Mouse (Mus musculus) ES-Bruce4 (cell line): Measurements from ENCODE around the gene Vmn1r53.
"Not testable (repeated sequence)": the region's sequence is repeated elsewhere in the genome, so short reads cannot be mapped to it uniquely, and the experiment has no call there.

ENCODE experiments used
- EP300 ChIP-seq: IDR thresholded peaks from 2 replicates; pipeline ENCODE4 v1.6.1; 2011; ENCODE audit warnings: low read depth, low read length; ENCODE audit not compliant: insufficient read depth
- POLR2A ChIP-seq: IDR thresholded peaks from one replicate; pipeline ENCODE4 v1.8.1; 2011; ENCODE audit warnings: low read length; ENCODE audit not compliant: insufficient read depth

DNA sequence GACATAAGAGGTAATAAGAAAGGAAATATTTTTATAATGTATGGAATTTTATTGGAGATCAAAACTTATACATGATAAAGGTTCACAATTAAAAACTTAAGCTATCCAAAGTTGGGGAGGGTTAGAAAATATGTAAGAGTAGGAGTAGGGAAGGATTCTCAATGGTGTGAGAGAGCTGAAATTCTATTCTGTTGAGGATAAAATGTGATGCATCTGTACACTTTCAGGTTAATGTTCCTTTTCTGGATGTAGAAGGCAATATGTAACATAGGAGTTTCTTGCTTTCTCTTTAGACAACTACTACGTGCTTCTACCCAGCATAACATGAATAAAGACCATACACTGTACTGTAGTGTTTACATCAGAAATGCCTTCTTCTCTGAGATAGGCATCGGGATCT, 21.7 kb downstream of the Vmn1r53 start, which contains the start of gene V1ra8:
- not testable (repeated sequence) for TF ChIP-seq POLR2A, EP300
